Mouse (Mus musculus) frontal cortex, postnatal 10 days (tissue): Measurements from ENCODE around the gene Oasl2.

Experiments
- DNase-seq, 2 experiments: peaks; one replicate each; pipeline ENCODE4 v3.0.0; 2022; ENCODE audit warnings: low spot score in 2 of 2, mixed read lengths in 1 of 2

Gene Oasl2

GRCm38 (mm10) chr5:114958069-114958468 lies 61.3 kb downstream of the Oasl2 start:
- no peak for DNase-seq
